In genomic region chr17:43137838-43138237, GRCm38 (mm10) we compare ENCODE assay signal across 9 mouse cellular contexts.
DNase-seq lines count a peak whose midpoint lies in the region; ATAC-seq and TF ChIP-seq lines count a peak whose summit lies in the region.
"Had no signal": no experiment of that assay in that cellular context is flagged by ENCODE, and none has a peak within 500 bp of the region (broad histone marks: within the 10 kb centered on the region; RNA-seq: fewer than 3 reads in every experiment).

No protein-coding gene starts in this region.

- peak; percentile 42 for DNase-seq in layer of hippocampus, adult 11-12 months (ENCODE audit: low spot score)
- no peak for DNase-seq in layer of hippocampus, adult 9-10 months (ENCODE audit: low spot score)
- peak; percentile 21 to 28 for DNase-seq in heart, postnatal 10 days
- peak; percentile 63 for DNase-seq in lung, postnatal 0 days (ENCODE audit: low spot score)
- DNase-seq in spleen, postnatal 4 days (ENCODE audit: low spot score in 2 of 2): peak; percentile 46 to 70
- DNase-seq in urinary bladder, postnatal 25 days (ENCODE audit: low spot score): no peak
- DNase-seq in neural tube, embryonic 10.5 days (ENCODE audit: extremely low spot score, low spot score): no peak

- intact Hi-C loops in heart, postnatal 10 days (cut with DNase I): no loop called here

- no peak for TF ChIP-seq EP300 in lung, postnatal 0 days (IDR thresholded peaks at IDR 0.05)

- H3K27ac ChIP-seq in lung, postnatal 0 days (ENCODE audit: low read length): no peak overlapping the region
- H3K27ac ChIP-seq in forebrain, embryonic 15.5 days (replicated peaks): no peak overlapping the region
- H3K27ac ChIP-seq: midbrain, embryonic 10.5 days had no signal

- no peaks in the 10 kb centered on the region for H3K4me1 ChIP-seq in lung, postnatal 0 days (ENCODE audit: insufficient read depth, low read depth, low read length)
- H3K4me1 ChIP-seq in forebrain, embryonic 15.5 days: no peaks in the 10 kb centered on the region

- H3K9ac ChIP-seq in lung, postnatal 0 days (replicated peaks; ENCODE audit: low read depth): no peak overlapping the region
- H3K9ac ChIP-seq in forebrain, embryonic 15.5 days (replicated peaks): no peak overlapping the region

- ATAC-seq in lung, postnatal 0 days: peak; percentile 56
- ATAC-seq in forebrain, embryonic 15.5 days (replicated peaks): no peak

- no peak overlapping the region for H3K4me2 ChIP-seq in lung, postnatal 0 days (replicated peaks; ENCODE audit: low read depth, low read length)
- H3K4me2 ChIP-seq in forebrain, embryonic 15.5 days (replicated peaks): no peak overlapping the region

- H3K4me3 ChIP-seq in lung, postnatal 0 days (ENCODE audit: low read depth, low read length): no peak overlapping the region
- H3K4me3 ChIP-seq in forebrain, embryonic 15.5 days: no peak overlapping the region
- H3K4me3 ChIP-seq: midbrain, embryonic 10.5 days had no signal

- no peak for TF ChIP-seq CTCF in lung, postnatal 0 days (IDR thresholded peaks at IDR 0.05)

- WGBS in lung, postnatal 0 days: 89% methylated on average over 9 of the region's 9 CpGs
- 96% methylated on average over 9 of the region's 9 CpGs for WGBS in forebrain, embryonic 15.5 days

- H3K27me3 ChIP-seq in lung, postnatal 0 days (replicated peaks; ENCODE audit: insufficient read depth, low read length): no peaks in the 10 kb centered on the region
- no peaks in the 10 kb centered on the region for H3K27me3 ChIP-seq in forebrain, embryonic 15.5 days

- H3K9me3 ChIP-seq in lung, postnatal 0 days (ENCODE audit: low read length): no peaks in the 10 kb centered on the region
- no peaks in the 10 kb centered on the region for H3K9me3 ChIP-seq in forebrain, embryonic 15.5 days
- H3K9me3 ChIP-seq: midbrain, embryonic 10.5 days had no signal

- no peaks in the 10 kb centered on the region for H3K36me3 ChIP-seq in lung, postnatal 0 days (ENCODE audit: insufficient read depth, low read length)
- no peaks in the 10 kb centered on the region for H3K36me3 ChIP-seq in forebrain, embryonic 15.5 days
- H3K36me3 ChIP-seq: midbrain, embryonic 10.5 days had no signal

Comparison
In these comparisons a context has a peak if more than half of its experiments do, and no peak if none do; other contexts are left out.
1. DNase-seq: peak in layer of hippocampus, adult 11-12 months (single experiment), heart, postnatal 10 days (2 of 2), lung, postnatal 0 days (single experiment) and spleen, postnatal 4 days (2 of 2); none in layer of hippocampus, adult 9-10 months (single experiment), urinary bladder, postnatal 25 days (single experiment) and neural tube, embryonic 10.5 days (single experiment).